Mouse (Mus musculus) olfactory bulb, adult 2 months (tissue): ENCODE results near the gene Lcn2.

ENCODE experiments used
- CTCF ChIP-seq: fragments of 200-500 bp; IDR thresholded peaks from 2 replicates; pipeline ENCODE4 v1.5.1; 2012; ENCODE audit warnings: low read depth, mild to moderate bottlenecking, low read length, moderate library complexity; ENCODE audit not compliant: insufficient read depth
- POLR2A ChIP-seq: fragments of 200-500 bp; IDR thresholded peaks from 2 replicates; pipeline ENCODE4 v1.6.1; 2012; ENCODE audit warnings: mild to moderate bottlenecking, low read depth, low read length, moderate library complexity; ENCODE audit not compliant: insufficient read depth

- TF ChIP-seq POLR2A (no peak), CTCF (no peak)
These were observed 2.8 kb upstream of the Lcn2 start for GRCm38 (mm10) chr2:32390871-32391270.
